Mouse (Mus musculus) liver, embryonic 16.5 days (tissue): ENCODE data around the gene Dcst2. TPM values are rescaled to one million over a fixed set of nuclear protein-coding genes. Genes with fewer than 3 reads are reported as not detected.

ENCODE experiments used
- ATAC-seq: fragments of 200-750 bp; cut with Nextera tagmentation; 2 replicates; pipeline ENCODE4 v1.8.0; 2017; ENCODE audit warnings: low read depth, mild to moderate bottlenecking, moderate number of reproducible peaks, moderate library complexity
- H3K27ac ChIP-seq: fragments of 300-500 bp; sonication (generic); 2 replicates; pipeline ENCODE4 v1.5.1; 2014; ENCODE audit warnings: mild to moderate bottlenecking, low read length
- H3K27me3 ChIP-seq: fragments of 300-500 bp; sonication (generic); 2 replicates; pipeline ENCODE4 v1.6.1; 2014; ENCODE audit warnings: low read depth, low read length, mixed read lengths; ENCODE audit not compliant: control insufficient read depth, insufficient read depth
- H3K36me3 ChIP-seq: fragments of 300-500 bp; sonication (generic); 2 replicates; pipeline ENCODE4 v1.6.1; 2014; ENCODE audit warnings: mild to moderate bottlenecking; ENCODE audit not compliant: control insufficient read depth, insufficient read depth
- H3K4me1 ChIP-seq: fragments of 300-500 bp; sonication (generic); 2 replicates; pipeline ENCODE4 v1.6.1; 2014; ENCODE audit warnings: low read depth, low read length, mixed read lengths; ENCODE audit not compliant: control insufficient read depth
- H3K4me2 ChIP-seq: fragments of 300-500 bp; sonication (generic); 2 replicates; pipeline ENCODE4 v1.6.1; 2014; ENCODE audit warnings: low read depth, low read length, mixed read lengths
- H3K4me3 ChIP-seq: fragments of 300-500 bp; sonication (generic); 2 replicates; pipeline ENCODE4 v1.5.1; 2014; ENCODE audit warnings: low read depth, mild to moderate bottlenecking, low read length
- H3K9ac ChIP-seq: fragments of 300-500 bp; sonication (generic); 2 replicates; pipeline ENCODE4 v1.6.1; 2014; ENCODE audit warnings: low read depth, low read length
- H3K9me3 ChIP-seq: fragments of 300-500 bp; sonication (generic); replicated peaks from 2 replicates; pipeline ENCODE4 v1.6.1; 2016; ENCODE audit warnings: low read length; ENCODE audit not compliant: control insufficient read depth
- WGBS: fragments of 180-500 bp; shearing (Covaris S2); extraction: QIAGEN DNeasy Blood & Tissue Kit; methylation state at CpG from one replicate; pipeline ENCODE4 v1.1.7; 2014; ENCODE audit not compliant: insufficient replicate concordance; 5-methylcytosine and 5-hydroxymethylcytosine counted together
- polyA plus RNA-seq: library from polyadenylated mRNA; unstranded; fragments of >200 nt; fragmentation: Nextera tagmentation; extraction: Ambion mirVana; gene quantifications from 2 replicates; pipeline ENCODE4 v1.2.1, GENCODE M21; 2015

Dcst2 gene
- polyA plus RNA-seq, 1 experiment from 2014 or later: 0.05 TPM

DNA sequence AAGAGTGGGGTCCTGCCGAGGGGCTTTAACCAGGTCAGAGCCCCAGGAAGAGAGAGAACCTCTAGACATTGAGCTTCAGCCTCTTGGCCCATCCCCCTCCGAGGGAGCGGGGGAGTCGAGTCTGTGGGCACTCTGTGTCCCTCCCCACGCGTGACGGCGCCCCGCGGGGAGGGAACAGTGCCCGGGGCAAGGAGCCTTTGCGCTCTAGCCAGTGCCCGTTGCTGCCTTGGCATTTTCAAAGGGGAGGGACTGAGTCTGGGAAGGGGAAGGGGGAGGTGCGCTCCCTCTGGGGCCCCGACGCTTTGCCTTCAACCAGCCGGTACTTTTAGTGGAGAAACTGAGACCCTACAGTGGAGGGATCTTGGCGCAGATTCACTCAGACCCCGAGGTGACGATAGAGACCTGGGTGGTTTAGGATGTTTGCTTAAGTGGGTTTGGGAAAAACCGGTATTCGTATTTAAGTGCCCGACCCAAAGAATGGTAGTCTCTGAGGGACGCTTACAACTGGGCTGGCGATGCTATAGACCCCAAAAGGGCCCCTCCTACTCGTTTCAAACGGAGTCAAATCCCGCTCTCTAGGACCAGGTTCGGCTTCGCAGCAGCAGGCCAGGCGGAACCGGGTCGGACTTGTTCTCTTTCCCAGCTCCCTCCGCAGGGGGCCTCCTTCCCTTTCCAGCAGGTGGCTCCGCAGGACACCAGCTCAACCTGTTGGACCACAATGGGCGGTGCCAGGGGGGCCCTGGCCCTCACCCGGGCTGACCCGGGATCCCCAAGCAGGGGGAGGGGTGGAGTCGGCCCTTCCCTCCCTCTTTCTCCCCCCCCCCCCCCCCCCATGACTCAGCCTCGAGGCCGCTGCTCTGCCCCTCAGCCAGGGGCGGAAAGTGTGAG lies 32.5 kb downstream of the Dcst2 start, which contains the start of gene Zbtb7b:
Zbtb7b (minus strand) TSS at position 771 of the 888 bp plus-strand sequence.
- 0% methylated on average over 42 of the region's 42 CpGs for WGBS
- Histone ChIP-seq H3K4me3 (peak within 1 kb of the TSS; percentile 71), H3K4me1 (peaks cover 45% of the 10 kb centered on the region), H3K27ac (peak within 1 kb of the TSS; percentile 89), H3K27me3 (peaks cover 31% of the 10 kb centered on the region), H3K9ac (peak within 1 kb of the TSS; percentile 73), H3K9me3 (no peaks in the 10 kb centered on the region), H3K4me2 (peak within 1 kb of the TSS; percentile 99), H3K36me3 (no peaks in the 10 kb centered on the region)
- ATAC-seq: peak; percentile 40

DNA sequence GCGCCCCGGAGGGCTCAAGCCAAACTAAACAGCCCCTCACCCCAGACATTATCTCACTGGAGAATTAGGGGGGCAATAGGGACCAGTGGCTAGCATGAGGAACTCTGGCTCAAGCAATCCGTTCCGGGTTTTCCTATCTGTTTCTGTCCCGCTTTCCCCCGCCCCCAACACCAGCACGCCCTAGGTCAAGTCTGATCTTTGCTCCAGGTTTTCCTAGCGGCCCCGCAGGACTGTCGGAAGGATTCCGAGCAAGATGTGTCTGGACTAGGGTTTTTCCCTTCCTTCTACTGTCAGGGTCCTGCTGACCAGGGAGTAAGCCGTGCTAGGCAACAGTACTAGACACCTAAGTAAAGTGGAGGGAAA lies 33.1 kb downstream of the Dcst2 start:
- peaks cover 42% of the 10 kb centered on the region for H3K4me1 ChIP-seq
- peak overlapping the region; percentile 89 for H3K27ac ChIP-seq
- ATAC-seq: peak; percentile 9
- peak overlapping the region; percentile 71 for H3K4me3 ChIP-seq
- H3K9me3 ChIP-seq: no peaks in the 10 kb centered on the region
- WGBS: under 1% methylated on average over 11 of the region's 12 CpGs
- peak overlapping the region; percentile 99 for H3K4me2 ChIP-seq
- H3K36me3 ChIP-seq: no peaks in the 10 kb centered on the region
- H3K27me3 ChIP-seq: peaks cover 31% of the 10 kb centered on the region
- peak overlapping the region; percentile 73 for H3K9ac ChIP-seq

DNA sequence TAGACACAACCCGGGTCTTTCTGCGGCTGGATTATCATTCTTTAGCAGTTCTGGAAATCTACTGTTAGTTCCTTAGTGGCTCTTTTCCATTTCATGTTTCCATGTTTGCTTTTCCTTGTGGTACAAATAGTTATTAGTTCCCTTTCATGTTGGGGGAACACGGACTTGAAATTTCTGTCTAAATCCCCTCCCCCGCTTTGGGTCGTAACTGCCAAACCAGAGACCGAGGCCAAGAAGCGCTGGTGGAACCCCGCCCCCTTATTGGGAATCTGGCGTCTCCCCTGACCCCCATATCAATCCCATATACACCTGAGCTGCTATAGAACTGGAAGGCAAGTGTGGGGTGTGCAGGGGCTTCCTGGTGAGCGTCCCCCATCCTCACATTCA lies 33.6 kb downstream of the Dcst2 start:
- H3K27ac ChIP-seq: peak overlapping the region; percentile 89
- peaks cover 31% of the 10 kb centered on the region for H3K27me3 ChIP-seq
- H3K9me3 ChIP-seq: no peaks in the 10 kb centered on the region
- H3K4me3 ChIP-seq: peak overlapping the region; percentile 71
- peak overlapping the region; percentile 99 for H3K4me2 ChIP-seq
- 3% methylated on average over 10 of the region's 10 CpGs for WGBS
- no peak for ATAC-seq
- no peaks in the 10 kb centered on the region for H3K36me3 ChIP-seq
- H3K9ac ChIP-seq: peak overlapping the region; percentile 73
- H3K4me1 ChIP-seq: peaks cover 38% of the 10 kb centered on the region

DNA sequence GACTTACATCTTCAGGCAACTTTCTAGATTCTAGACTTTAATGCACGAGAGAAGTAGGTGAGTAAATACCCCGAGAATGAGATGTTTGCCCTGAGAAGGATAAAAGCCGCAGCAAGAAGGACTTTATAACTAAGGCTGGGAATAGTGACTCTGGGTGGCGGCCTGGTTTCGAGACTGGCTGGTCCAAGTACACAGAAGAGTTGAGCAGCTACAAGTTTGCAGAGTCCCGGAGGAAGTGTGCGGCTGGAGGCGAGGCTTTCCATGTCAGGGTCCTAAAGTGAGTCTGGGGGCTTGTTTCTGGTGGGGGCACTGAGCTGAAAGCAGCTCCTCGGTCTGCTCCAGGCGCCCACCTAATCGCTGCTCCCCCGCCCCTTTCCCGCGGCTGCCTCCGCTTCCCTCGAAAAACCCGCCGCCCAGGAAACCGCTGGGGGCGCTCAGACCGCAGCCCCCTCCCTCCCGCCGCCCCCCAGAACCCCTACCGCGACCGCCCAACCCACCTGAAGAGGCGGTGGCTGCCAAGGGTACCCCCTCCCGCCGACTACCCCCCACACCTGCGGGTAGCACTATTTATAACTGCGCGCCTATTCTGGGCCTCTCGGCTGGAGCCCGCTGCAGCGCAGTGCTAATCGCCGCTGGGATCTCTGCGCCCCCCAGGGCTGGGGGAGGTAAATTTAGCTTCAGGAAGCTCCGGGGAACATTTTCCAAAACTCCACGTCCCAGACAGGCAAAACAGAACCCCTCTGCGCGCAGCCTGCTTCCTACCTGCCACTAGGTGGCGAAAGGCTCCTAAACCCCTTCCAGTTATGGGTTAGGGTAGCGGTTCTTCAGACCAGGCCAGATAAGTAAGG lies 34.3 kb downstream of the Dcst2 start:
- Histone ChIP-seq H3K9ac (peak overlapping the region; percentile 71), H3K36me3 (no peaks in the 10 kb centered on the region), H3K27ac (peak overlapping the region; percentile 53), H3K4me3 (peak overlapping the region; percentile 71), H3K27me3 (peaks cover 30% of the 10 kb centered on the region), H3K9me3 (no peaks in the 10 kb centered on the region), H3K4me2 (peak overlapping the region; percentile 99), H3K4me1 (peaks cover 33% of the 10 kb centered on the region)
- WGBS: under 1% methylated on average over 43 of the region's 44 CpGs
- ATAC-seq: no peak

DNA sequence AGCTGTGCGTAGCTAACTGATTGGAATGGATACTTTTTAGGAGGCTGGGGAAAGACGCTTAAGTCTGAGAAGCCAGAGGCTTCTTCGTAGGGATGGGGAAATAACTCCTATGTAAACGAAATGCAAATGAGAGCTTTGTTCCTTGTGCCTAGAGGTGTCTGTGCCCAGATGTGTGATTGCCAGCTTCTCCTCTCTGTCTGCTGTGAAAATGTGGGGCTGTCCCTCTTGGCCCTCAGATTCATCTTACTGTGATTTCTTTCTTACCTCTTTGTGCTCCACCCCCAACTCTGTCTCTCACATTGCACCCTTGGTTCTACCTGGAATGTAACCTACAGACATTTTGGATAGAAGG lies 34.9 kb downstream of the Dcst2 start:
- Histone ChIP-seq H3K4me2 (peak overlapping the region; percentile 99), H3K9me3 (no peaks in the 10 kb centered on the region), H3K4me3 (peak overlapping the region; percentile 71), H3K27me3 (peaks cover 24% of the 10 kb centered on the region), H3K36me3 (no peaks in the 10 kb centered on the region), H3K9ac (no peak overlapping the region), H3K4me1 (peaks cover 30% of the 10 kb centered on the region), H3K27ac (no peak overlapping the region)
- WGBS: under 1% methylated on average over 4 of the region's 4 CpGs
- no peak for ATAC-seq

DNA sequence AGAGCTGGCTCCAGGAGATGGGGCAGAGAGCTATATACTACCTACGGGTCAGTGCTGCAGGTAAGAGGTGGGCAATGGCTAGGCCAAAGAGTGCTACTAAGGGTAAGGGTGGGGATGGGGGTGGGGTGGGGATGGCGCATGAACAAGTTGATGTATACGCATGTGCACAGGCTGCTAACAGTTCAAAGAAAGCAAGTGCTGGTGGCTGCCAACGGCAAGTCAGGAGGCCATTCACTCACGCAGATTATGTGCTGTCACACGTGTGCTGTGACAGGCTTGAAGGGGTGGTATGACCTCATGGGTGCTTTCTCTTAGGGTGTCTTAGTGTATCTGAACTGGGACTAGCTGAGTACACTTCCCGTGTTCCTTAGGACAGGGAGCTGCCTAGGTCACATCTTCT lies 39.6 kb downstream of the Dcst2 start:
- Histone ChIP-seq H3K9ac (no peak overlapping the region), H3K27me3 (no peaks in the 10 kb centered on the region), H3K27ac (no peak overlapping the region), H3K36me3 (peaks cover 7% of the 10 kb centered on the region), H3K9me3 (no peaks in the 10 kb centered on the region), H3K4me3 (no peak overlapping the region), H3K4me1 (peaks cover 3% of the 10 kb centered on the region), H3K4me2 (no peak overlapping the region)
- ATAC-seq: no peak
- WGBS: 79% methylated on average over 7 of the region's 7 CpGs

DNA sequence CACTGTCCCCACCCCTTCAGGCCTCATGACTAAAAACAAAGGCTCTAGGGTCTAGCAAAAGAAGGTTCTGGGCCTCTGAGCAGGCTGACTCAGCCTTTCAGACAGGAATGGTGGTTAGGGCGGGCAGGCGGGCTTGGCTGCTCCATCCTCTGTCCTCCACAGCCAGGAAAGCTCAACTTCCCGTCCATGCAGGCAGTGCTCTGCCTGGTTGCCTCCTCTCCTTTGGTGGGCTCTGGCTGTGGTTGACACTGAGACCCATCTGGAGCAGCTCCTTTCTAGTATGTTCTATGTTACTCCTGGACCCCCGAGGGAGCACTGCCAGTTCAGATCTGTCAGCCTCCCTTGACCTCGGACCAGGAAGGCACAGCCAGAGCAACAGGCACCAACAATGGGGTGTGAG lies 40.9 kb downstream of the Dcst2 start, which contains the start of gene Lenep:
Lenep (minus strand) TSS at position 101 of the 400 bp plus-strand sequence.
- no peak for ATAC-seq
- Histone ChIP-seq H3K4me1 (no peaks in the 10 kb centered on the region), H3K27me3 (no peaks in the 10 kb centered on the region), H3K36me3 (peaks cover 7% of the 10 kb centered on the region), H3K9me3 (no peaks in the 10 kb centered on the region), H3K27ac (no peak within 1 kb of the TSS), H3K9ac (no peak within 1 kb of the TSS), H3K4me2 (no peak within 1 kb of the TSS), H3K4me3 (no peak within 1 kb of the TSS)
- 73% methylated on average over 5 of the region's 5 CpGs for WGBS

DNA sequence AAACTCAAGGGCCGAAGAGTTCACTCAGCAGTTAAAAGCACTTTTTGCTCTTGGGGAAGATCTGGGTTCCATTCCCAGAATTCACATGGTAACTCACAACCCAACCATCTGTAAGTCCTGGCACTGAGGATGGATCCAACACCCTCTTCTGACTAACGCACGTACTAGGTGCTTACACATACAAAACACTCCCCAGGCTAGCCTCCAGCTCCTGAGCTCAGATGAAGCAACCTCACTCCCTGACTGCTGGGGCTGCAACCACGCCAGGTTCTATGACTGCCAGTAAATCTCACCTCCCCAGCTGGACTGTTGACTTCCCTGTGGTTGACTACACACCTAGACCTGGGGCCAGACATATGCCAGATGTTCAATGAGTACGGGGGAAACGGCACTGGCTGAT lies 45.1 kb downstream of the Dcst2 start:
- no peaks in the 10 kb centered on the region for H3K27me3 ChIP-seq
- WGBS: 79% methylated on average over 6 of the region's 6 CpGs
- peaks cover 7% of the 10 kb centered on the region for H3K4me1 ChIP-seq
- H3K9me3 ChIP-seq: no peaks in the 10 kb centered on the region
- H3K4me2 ChIP-seq: no peak overlapping the region
- peaks cover 13% of the 10 kb centered on the region for H3K36me3 ChIP-seq
- no peak for ATAC-seq
- H3K4me3 ChIP-seq: no peak overlapping the region
- no peak overlapping the region for H3K9ac ChIP-seq
- H3K27ac ChIP-seq: no peak overlapping the region
